Mouse (Mus musculus) thymus, postnatal 14 days (tissue): ENCODE data around the gene Sertad3.

Experiments used
- DNase-seq: peaks from one replicate; pipeline ENCODE4 v3.0.0; 2021

The Sertad3 gene

DNA sequence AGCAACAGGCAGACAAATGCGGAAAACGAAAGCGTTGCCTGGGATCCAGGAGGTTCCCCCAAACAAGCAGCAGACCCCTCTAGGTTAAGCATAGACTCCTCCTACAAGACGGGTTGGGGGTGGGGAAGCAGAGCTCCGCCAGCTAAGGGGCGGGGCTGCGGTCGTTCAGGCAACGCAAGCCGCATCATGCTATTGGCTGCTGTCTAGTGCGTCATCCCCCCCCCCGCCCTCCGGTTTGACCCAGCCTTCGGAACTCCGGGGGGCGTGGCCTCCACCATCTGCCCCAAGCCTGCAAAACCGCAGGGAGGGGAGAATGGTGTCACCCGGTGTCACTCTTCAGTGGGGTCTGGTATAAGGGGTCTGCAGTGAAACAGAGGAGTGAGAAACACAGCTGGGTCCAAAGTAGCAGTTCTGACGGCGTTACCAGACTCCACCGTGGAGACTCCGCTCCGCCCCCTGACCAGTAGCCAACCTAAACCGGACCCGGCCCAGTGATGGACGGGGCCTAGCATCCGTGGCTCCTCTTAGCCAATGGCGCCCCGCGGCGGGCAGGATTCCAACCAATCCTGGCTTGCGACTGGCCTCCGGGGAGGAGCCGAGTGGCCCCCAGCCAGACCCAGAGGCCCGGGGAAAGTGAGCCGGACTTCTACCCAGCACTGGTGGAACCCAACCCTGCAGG, at the start of gene Sertad3:
Gene Sertad3 (plus strand): TSS at position 613 of the 679 bp plus-strand sequence.
- peak; percentile 99 for DNase-seq

- no peak for DNase-seq
Measured at GRCm38 (mm10) chr7:27427387-27427786, 46.2 kb upstream of the Sertad3 start.

DNA sequence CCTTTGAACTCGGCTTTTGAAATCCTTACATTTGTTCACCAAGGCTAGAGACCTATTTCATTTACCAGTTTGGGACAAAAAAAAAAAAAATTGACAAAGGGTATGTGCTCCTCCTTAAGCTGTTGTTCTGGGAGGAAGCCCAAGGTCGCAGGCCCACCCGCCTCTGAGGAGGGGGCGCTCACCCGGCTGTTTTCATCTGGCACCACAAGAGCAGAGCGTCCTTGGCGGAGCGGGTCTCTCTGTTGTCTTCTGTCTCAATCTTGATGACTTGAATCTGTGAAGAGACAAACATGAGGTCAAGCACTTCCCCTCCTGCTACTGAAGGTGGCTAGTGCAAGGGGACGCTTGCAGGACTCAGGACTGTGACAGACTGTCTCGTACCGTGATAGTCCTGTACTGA, 45.6 kb upstream of the Sertad3 start:
- DNase-seq, result no peak

- no peak for DNase-seq
Measured at GRCm38 (mm10) chr7:27429135-27429534, 44.4 kb upstream of the Sertad3 start.

GRCm38 (mm10) chr7:27433349-27433748, 40.2 kb upstream of the Sertad3 start:
- DNase-seq, result no peak

DNA sequence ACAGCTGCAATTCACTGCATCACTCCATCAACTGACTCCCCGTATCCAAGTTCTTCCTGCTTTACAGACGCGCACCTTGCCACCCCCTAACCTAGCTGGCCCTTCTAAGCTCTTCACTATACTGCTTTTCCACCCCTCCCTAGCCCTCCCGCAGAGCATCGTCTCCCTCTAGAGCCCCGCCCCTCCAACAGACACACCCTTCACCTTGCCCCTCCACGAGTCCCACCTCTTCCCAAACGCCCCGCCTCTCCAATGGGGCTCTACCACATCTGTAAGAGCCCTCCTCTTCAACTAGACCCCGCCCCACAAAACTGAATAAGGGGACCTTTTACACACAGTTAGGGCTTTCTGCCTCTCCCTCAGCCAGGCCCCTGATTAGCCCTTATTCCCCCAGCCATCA, 39.8 kb upstream of the Sertad3 start:
- no peak for DNase-seq

DNA sequence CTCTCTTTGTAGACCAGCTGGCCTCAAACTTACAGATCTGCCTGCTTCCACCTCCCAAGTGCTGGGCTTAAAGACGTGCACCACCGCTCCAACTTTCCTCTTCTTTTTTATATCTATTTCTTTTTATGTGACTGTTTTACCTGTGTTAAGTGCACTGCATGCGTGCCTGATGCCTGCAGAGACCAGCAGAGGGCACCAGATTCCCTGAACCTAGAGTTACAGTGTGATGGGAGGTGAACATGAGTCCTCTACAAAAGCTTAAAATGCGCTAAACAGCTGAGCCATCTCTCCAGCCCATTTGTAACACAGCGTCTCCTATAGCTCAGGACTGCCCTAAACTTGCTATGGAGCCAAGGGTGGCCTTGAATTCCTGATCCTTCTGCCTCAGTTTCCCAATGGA, 36.0 kb upstream of the Sertad3 start:
- peak; percentile 55 for DNase-seq

DNA sequence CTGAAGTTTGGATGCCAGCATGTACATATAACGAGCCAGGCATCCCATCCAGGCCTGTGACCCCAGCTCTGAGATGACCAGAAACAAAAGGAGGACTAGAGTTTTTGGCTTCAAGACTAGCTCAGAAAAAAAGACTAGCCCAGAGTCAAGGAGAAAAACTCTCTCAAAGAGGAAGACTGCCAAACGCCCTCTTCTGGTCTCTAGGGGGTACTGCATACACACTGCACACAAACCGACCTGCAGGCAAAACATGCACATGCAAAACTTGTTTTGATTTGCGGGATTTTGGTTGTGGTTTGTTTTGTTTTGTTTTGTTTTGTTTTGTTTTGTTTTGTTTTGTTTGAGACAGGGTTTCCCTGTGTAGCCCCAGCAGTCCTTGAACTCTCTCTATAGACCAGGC, 33.6 kb upstream of the Sertad3 start:
- no peak for DNase-seq

DNA sequence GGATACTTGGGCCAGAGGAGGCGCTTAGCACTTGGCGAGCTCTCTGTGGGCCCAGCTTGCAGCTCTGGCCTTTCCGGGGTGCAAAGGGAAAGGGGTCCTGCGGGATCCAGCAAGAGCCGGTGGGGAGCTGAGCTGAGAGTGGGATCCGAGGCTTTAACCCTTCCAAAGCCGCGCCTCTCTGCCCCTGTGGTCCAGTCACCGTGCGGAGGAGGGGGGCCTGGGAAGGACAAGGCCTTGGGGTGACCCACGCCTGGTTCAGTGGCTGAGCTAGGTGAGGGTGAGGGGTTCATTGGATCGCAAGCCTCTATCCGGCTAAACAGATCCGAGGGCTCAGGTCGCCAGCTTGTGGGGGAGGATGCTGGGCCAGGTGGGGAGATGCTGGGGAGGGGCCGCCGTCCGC, 27.5 kb upstream of the Sertad3 start:
- peak; percentile 13 for DNase-seq

DNA sequence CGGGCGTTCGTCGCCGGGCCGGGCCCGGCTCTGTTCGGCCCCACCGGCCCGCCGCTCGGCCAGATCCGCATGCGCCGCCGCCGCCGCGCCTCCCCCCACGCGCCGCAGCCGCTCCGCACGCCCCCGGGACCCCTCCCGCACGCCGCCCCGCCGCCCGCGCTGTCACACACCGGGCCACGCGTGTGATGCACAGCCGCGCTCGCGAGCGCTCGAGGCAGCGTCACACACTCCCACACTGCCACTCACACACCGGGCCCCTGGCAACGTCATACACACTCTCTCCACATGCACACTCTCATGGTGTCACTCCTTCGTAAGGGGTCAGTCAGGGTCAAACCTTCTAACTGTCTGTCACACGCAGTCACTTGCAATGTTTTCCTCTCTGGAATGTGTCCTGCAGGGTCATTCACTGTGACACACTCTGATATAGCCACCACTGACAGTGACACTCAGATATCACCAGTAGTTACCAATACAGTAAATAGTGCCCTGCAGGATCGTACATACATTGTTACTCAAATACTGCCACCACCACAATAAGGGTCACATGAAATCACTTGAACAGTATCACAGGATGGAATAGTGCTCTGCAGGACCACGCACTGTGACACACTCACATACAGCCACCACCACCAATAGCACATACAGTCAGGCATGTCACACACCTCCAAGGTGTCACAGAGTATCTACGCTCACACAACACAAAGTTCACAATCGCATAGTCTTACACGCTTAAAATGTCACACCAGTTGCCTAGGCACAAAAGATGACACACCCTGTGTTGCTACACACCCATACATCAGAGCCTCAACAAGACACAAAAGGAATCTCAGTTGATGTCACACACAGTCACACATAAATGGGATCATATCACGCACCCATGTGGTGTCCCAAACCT, 26.8 kb upstream of the Sertad3 start:
- DNase-seq, result peak; percentile 23

DNA sequence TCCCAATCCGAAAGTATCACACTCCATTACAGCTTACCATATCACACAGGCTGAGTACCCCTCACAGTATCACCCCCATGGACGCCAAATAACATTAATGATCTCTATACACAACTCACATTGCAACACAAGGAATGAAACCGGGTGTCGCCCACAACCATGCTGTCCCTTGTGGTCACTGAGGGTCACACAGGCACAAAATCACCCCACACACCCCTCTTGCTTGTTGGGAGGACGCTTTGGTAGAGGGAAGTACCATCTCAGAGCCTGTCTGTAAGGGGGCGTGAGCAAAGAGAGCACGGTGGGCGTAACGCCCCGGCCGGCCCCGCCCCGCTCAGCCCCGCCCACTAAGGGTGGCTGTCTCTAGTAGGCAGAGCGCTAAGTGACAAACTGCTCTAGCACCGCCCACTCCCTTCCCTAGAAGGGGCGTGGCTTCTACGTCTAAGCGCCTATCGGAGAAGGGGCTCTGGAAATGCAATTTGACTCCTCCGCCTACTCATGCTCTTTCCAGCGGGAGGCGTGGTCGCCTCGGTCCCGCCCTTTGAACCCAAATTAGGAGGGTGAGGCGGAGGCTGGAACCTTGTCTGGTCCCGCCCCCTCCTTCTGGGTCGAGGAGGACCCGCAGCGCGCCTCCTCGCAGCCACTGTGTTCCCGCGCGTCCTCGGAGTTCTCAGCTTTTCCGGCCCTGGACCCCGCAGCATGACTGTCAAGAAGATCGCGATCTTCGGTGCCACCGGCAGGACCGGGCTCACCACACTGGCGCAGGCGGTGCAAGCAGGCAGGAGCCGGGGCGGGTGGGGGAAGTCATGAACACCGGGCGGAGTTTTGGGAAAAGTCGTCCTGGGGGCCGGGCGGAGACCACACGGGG, 25.9 kb upstream of the Sertad3 start, which contains the start of the genes Sptbn4 and Blvrb:
Gene Sptbn4 (minus strand): TSS at position 268 of the 868 bp plus-strand sequence.
Gene Blvrb (plus strand): TSS at position 560 of the 868 bp plus-strand sequence.
- DNase-seq, result peak; percentile 98

GRCm38 (mm10) chr7:27448421-27449206, 25.0 kb upstream of the Sertad3 start:
- DNase-seq, result no peak

DNA sequence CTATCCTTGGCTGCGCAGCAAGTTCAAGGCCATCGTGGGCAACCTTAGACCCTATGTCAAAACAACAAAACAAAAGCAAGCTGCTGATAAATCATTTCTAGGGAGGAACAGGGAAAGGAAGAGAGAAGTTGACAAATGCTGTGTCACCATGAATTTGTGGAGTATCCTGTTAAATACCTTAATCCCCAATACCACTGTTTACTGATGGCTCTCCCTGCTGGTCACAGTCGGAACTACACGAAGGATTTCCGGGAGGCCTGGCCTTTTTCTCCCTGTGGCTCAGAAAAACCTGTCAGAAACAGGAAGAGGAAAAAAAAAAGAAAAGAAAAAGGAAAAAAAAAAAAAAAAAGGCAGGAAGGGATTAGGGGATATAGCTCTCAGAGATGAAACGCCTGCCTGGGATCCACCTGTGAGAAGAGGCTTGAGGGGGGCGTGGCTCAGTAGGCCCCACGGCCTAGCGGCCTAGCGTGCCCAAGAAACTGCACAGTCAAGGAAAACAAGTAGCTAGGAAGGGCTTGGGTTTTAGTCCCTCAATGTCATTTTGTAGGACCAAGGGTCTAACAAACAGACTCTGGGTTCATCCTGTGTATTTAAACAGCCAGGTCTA, 24.2 kb upstream of the Sertad3 start:
- DNase-seq, result peak; percentile 64

DNA sequence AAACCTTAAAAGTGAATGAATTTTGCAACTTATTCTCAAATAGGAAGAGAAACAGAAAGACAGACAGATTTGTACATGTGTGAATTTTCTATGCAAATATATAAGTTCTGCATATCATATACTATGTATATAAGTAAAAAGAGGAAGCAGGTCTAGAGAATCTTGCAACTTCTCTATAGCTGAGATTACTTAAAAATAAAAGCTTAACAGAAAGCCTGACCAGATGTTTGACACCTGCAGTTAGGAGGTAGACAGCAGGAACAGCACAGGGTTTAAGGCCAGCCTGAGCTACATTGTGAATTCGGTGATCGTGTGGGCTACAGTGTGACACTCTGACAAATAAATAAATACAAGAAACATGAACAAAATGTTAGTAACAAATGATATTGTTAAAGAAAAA, 22.2 kb upstream of the Sertad3 start:
- DNase-seq, result no peak

DNA sequence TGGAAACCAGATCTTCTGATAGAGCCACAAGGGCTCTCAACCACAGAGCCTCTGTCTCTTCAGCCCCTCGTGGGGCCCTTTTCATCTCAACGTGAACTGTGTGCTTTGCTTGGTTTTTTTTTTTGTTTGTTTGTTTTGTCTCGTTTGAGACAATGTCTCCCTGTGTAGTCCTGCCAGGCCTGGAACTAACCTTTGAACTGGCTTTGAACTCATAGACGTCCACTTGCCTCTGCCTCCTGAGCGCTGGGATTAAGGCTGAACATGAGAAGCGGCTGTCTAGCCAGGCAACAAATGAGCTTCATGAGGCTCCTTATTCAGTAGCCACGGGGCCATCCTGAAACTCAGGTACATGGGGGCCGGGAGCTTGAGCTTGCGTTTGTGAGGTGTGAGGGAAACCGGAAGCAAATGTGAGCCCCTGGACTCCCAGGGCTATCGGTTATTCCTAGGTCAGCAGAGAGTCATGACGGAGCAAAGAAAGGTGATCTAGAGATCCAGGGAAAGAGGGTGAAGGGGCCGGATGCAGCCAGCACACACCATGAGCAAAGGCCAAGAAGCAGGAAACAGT, 21.3 kb upstream of the Sertad3 start:
- no peak for DNase-seq

DNA sequence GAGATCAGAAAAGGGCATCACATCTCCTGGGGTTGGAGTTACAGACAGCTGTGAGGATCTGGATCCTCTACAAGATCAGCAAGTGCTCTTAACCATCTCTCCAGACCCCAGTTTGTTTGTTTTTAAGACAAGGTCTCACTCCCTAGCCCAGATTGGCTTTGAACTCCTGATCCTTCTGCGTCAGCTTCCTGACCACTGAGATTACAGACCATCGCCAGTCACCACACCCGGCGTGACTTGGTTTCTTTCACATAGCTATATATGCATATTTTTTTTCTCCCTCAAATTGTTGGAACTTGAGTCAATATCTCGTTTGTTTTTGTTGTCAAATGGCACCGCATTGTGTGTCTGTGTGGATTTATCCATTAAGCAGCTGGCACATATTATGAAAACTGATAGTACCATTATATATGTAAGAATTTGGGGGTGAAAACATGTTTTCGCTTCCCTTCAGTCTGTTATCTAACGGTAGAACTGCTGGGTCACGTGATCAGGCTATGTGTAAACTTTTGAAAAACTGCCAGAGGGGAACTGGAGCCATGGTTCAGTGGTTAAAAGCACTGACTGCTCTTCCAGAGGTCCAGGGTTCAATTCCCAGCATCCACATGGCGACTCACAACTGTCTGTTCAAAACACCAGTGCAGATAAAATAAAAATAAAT, 19.0 kb upstream of the Sertad3 start:
- no peak for DNase-seq

DNA sequence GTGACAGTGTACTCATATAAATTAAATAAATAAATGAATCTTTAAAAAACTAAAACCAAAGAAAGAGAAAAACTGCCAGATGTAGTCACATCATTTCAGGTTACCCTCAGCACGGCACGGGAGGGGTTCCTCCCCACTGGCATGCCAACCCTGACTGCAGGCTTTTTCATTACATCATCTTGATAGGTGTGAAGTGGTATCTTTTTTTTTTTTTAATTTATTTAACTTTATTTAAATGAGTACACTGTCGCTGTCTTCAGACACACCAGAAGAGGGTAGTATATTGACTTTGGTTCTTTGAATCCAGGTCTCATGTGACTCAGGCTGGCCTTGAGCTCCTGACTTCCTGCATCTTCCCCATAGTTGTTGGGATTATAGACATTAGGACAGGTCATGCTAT, 18.3 kb upstream of the Sertad3 start:
- no peak for DNase-seq

DNA sequence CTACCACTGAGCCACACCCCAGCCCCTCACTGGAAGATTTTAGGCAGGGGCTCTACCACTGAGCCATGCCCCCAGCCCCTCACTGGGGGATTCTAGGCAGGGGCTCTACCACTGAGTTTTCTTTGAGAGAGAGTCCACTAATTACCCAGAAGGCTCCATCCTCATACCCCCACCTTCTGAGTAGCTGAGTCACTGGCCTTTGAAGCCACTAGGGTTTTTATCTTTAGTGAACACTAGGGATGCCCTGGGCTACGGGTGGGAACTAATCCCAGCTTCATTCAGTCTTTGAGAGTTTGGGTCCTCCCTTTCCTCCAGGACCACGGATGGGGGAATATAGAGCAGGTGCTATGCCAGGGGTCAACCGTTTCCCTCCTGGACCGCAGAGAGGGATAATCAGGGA, 15.0 kb upstream of the Sertad3 start:
- DNase-seq, result no peak

GRCm38 (mm10) chr7:27459640-27460039, 13.9 kb upstream of the Sertad3 start:
- DNase-seq, result no peak

DNA sequence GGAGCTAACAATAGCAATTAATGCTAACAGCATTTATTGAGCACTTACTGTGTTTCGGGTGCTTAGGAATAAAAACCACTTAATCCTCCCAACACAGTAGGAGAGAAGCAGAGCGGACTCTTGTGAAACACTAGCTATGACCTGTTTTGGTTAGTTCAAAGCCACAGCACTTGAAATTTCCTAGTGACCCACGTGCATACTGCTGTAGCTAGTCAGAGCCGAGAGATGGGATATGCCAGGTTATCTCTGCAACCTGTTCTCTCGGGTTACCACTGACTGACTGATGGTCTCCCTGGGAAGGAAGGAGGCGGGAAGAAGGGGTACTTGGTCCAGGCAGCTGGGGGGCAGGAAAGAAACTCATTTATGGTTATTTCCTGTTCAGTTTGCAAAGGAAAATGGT, 13.1 kb upstream of the Sertad3 start:
- no peak for DNase-seq

GRCm38 (mm10) chr7:27467648-27468047, 5.9 kb upstream of the Sertad3 start:
- DNase-seq, result no peak
